Mouse (Mus musculus): ENCODE data around the gene Fgf11.

Gene Fgf11

GRCm38 (mm10) chr11:69822080-69822479, 20.4 kb upstream of the Fgf11 start, which contains the start of gene Spem1:
TSS of gene Spem1 (minus strand) at chr11:69822180.
- in situ Hi-C loops (cut with MboI; ENCODE audit: low pct_unique_long_range_greater_than_20kb in 1 of 2, low sequenced_read_pairs in 2 of 2, unreplicated experiment in 1 of 2): no loop called here

GRCm38 (mm10) chr11:69818871-69819270, 17.2 kb upstream of the Fgf11 start:
- in situ Hi-C loops (cut with MboI; ENCODE audit: low pct_unique_long_range_greater_than_20kb in 1 of 2, low sequenced_read_pairs in 2 of 2, unreplicated experiment in 1 of 2): loop anchor here in 1 of 2 experiments (10.0 kb wide), 1 partner anchor 56 kb away; the partner anchor contains the start of gene Tmem95

DNA sequence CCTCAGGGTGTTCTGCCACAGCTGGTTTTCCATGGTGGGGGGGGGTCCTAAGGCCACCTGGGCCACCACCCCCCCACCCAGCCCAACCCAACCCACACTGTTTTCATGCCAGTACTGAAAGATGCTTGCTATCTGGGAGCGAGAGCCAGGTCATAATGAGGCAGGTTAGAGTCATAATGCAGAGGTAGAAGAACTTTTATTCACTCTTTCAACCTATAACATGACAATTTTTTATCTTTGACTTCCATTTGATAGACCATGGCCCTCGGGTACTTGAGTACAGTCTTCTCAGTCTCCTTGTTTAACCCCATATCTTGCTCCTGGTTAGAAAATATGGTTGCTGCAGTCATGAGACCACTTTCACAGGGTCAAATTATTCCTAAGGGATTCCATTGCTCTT, 16.7 kb upstream of the Fgf11 start, which contains the start of gene Spem2:
Gene Spem2, minus strand, starts transcription at position 101 of the 400 bp plus-strand sequence.
- in situ Hi-C loops (cut with MboI; ENCODE audit: low pct_unique_long_range_greater_than_20kb in 1 of 2, low sequenced_read_pairs in 2 of 2, unreplicated experiment in 1 of 2): loop anchor here in 1 of 2 experiments (10.0 kb wide), 1 partner anchor 56 kb away; the partner anchor contains the start of gene Tmem95

- in situ Hi-C loops (cut with MboI; ENCODE audit: low pct_unique_long_range_greater_than_20kb in 1 of 2, low sequenced_read_pairs in 2 of 2, unreplicated experiment in 1 of 2): loop anchor here in 1 of 2 experiments (10.0 kb wide), 1 partner anchor 58 kb away; the partner anchor contains the start of gene Tmem95
Observed at GRCm38 (mm10) chr11:69816520-69816919, 14.9 kb upstream of the Fgf11 start.

- in situ Hi-C loops (cut with MboI; ENCODE audit: low pct_unique_long_range_greater_than_20kb in 1 of 2, low sequenced_read_pairs in 2 of 2, unreplicated experiment in 1 of 2): loop anchor here in 1 of 2 experiments (10.0 kb wide), 1 partner anchor 60 kb away; the partner anchor contains the start of gene Tmem95
Observed at GRCm38 (mm10) chr11:69815155-69815554, 13.5 kb upstream of the Fgf11 start, which contains the start of gene Gm39566. TSS of gene Gm39566 (minus strand) at chr11:69815298.

GRCm38 (mm10) chr11:69810280-69810679, 8.6 kb upstream of the Fgf11 start:
- in situ Hi-C loops (cut with MboI; ENCODE audit: low pct_unique_long_range_greater_than_20kb in 1 of 2, low sequenced_read_pairs in 2 of 2, unreplicated experiment in 1 of 2): loop anchor here in 1 of 2 experiments (10.0 kb wide), 1 partner anchor 65 kb away; the partner anchor contains the start of gene Tmem95

- in situ Hi-C loops (cut with MboI; ENCODE audit: low pct_unique_long_range_greater_than_20kb in 1 of 2, low sequenced_read_pairs in 2 of 2, unreplicated experiment in 1 of 2): loop anchor here in 1 of 2 experiments (5.0 kb wide), 1 partner anchor 70 kb away; the partner anchor contains the start of gene Tmem95
Observed at GRCm38 (mm10) chr11:69807641-69808040, 6.0 kb upstream of the Fgf11 start.

- in situ Hi-C loops (cut with MboI; ENCODE audit: low pct_unique_long_range_greater_than_20kb in 1 of 2, low sequenced_read_pairs in 2 of 2, unreplicated experiment in 1 of 2): loop anchor here in 1 of 2 experiments (5.0 kb wide), 1 partner anchor 71 kb away; the partner anchor contains the start of gene Tmem95
Observed at GRCm38 (mm10) chr11:69806378-69806777, 4.7 kb upstream of the Fgf11 start.

DNA sequence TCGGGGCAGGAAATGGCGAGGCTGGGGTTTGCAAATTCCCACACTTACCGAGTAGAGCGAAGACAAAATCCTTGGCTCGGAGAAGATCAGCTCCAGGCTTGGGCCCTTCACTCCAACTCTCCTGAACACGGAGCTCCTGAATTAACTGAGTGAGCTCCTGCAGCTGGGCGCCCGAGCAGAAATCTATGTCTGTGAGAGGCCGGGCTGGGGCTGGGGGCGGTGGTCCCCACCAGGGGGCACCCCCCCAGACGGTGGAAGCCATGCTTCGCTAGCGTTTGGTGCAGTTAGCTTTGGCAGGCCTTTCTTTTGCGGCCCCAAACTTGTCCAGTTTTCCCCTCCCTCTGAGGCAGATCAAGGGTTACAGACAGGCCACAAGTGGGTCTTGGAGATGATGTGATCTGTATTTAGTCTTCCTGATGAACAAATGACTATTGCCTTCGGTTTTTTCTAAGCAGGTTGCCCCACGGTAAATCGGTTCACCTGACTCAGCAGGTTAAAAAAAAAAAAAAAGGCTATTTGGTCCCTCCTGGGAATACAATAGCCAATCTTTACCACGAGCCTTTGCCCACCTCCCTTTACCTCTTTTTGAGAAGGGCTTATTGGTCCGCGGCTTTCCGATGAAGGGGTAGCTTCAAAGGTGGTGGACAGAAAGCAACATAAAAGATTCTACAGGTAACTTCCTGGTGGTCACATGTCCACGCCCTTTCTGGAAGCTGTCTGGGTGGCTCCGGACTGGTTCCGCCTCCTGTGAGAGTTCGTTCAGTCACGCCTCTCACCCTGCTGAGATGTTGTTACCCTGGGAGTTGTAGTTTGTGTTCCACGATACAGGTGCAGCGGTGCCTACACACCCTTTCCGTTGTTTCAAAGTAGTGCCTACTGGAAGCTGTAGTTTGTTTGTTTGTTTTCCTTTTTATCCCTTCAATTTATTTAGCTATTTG, 3.6 kb upstream of the Fgf11 start, which contains the start of gene Tmem102:
Gene Tmem102, minus strand, starts transcription at position 653 of the 938 bp plus-strand sequence.
- in situ Hi-C loops (cut with MboI; ENCODE audit: low pct_unique_long_range_greater_than_20kb in 1 of 2, low sequenced_read_pairs in 2 of 2, unreplicated experiment in 1 of 2): loop anchor here in 1 of 2 experiments (5.0 kb wide), 1 partner anchor 72 kb away; the partner anchor contains the start of gene Tmem95

DNA sequence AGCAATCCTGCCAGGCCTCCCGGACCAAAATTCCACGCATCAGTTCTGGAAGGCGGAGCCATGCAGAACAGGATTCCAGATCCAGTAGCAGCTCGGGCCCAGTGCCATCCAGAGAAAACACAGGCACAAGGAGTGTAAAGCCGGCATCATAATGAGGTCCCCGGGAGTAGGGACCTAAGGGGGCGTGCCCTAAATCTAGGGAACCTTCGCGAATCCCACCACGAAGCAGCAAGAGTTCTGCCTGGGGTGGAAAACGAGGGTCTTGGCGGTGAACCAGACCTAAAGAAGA, 2.9 kb upstream of the Fgf11 start:
- in situ Hi-C loops (cut with MboI; ENCODE audit: low pct_unique_long_range_greater_than_20kb in 1 of 2, low sequenced_read_pairs in 2 of 2, unreplicated experiment in 1 of 2): no loop called here

DNA sequence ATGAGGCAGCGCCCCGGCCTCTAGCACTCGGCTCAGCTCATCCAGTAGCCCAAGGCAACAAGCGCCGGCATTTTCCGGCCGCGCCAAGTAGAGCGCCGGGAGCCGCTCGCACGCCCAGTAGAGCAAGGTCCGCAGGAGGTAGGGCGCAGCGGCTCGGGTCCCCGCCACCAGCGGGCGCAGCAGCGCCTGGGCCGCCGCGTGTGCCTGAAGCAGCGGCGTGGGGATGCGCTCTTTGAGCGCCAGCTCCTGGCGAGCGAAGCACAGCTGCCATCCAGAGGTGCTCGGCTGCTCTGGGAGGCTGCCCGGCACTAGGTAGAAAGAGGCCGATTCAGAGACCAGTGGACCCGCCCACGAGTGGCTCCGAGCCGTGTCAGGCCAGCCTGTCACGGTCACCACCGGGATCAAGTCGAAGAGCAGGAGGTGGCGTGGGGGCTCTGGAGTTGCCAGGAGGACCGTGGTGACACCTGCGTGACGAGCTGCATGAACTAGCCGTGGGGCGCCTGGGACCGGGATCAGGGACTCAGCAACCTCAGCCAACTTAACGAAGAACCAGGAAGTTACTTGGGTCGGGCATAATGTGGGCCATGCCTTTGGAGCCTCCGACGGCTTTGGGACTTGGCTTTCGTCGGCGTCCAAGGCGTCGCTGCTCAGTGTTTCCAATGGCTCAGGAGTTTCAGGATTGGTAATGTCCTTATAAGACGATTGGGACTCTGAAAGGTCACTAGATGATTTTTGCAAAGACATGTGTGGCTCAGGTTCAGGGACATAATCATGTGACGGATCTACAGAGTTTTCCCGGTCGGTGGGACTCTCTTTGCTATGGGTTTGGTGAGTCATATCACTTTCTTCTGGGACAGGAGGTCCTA, 2.4 kb upstream of the Fgf11 start:
- in situ Hi-C loops (cut with MboI; ENCODE audit: low pct_unique_long_range_greater_than_20kb in 1 of 2, low sequenced_read_pairs in 2 of 2, unreplicated experiment in 1 of 2): no loop called here

DNA sequence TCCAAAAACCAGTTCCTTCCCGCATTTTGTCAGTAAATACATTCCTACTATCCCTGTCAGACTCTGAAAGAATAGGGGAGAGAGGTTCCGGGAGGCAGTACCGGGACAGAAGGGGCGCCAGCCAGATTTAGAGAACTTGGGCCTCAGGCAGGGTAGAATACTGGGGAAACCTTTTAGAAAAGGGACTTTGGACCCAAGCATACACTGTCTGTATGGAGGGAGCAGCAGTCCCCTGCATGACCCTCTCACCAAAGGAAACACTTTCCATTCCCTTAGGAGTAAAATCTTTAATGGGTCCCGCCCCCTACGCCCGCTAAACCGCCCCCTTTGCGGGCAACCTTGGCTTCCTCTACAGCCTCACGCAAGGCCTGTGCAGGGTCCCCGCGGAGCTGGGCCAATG, 1.7 kb upstream of the Fgf11 start:
- in situ Hi-C loops (cut with MboI; ENCODE audit: low pct_unique_long_range_greater_than_20kb in 1 of 2, low sequenced_read_pairs in 2 of 2, unreplicated experiment in 1 of 2): no loop called here

- in situ Hi-C loops (cut with MboI; ENCODE audit: low pct_unique_long_range_greater_than_20kb in 1 of 2, low sequenced_read_pairs in 2 of 2, unreplicated experiment in 1 of 2): no loop called here
Observed at GRCm38 (mm10) chr11:69802648-69803105, 1.0 kb upstream of the Fgf11 start.

DNA sequence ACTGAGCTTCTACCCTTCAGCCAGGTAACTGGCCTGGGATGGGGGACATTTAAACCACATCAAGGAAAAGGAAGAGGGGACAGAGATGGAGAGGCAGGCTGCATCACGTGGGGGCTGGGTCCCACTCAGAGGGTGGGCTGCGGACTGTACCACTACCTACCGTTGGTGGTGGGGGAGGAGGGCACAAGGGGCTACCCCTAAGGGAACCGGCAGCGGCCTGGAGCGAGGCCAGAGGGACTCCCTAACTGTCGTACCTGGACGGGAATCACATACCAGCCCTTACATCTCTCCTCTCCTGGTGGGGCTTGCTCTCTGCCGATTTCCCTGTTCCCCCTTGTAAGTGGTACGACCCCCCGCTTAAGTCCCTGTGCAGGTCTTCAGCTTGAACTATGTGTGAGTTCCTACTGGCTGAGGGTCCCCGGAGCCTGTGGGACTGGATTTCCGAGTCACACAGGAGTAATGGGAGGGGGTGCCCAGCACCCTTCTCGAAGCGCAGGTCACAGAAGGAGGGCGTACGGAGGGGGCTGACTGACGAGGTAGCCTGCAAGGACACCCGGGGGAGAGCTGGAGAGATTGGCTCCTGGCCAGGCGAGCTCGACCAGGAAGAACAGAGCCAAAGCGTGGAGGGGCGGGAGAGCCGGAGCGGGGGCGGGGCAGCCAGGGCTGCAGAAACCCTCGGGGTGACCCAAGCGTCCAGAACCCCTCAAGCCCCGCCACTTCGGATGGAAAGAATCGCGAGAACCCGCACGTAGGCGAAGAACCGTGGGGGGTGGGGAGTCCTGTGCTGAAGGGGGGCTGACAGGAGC, 1.1 kb downstream of the Fgf11 start:
- in situ Hi-C loops (cut with MboI; ENCODE audit: low pct_unique_long_range_greater_than_20kb in 1 of 2, low sequenced_read_pairs in 2 of 2, unreplicated experiment in 1 of 2): no loop called here

DNA sequence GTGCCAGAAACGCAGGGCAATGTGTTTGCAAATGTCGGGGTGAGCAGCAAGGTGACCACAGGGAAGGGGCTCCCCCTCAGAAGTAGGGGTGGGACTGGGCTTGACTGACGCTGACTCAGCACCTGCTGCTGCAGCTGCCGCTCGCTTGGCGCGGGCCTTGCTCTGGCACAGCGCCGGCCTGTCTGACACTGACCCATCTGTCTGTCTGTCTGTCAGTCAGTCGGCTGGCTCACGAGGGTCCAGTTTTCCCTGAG, 1.6 kb downstream of the Fgf11 start:
- in situ Hi-C loops (cut with MboI; ENCODE audit: low pct_unique_long_range_greater_than_20kb in 1 of 2, low sequenced_read_pairs in 2 of 2, unreplicated experiment in 1 of 2): no loop called here

- in situ Hi-C loops (cut with MboI; ENCODE audit: low pct_unique_long_range_greater_than_20kb in 1 of 2, low sequenced_read_pairs in 2 of 2, unreplicated experiment in 1 of 2): no loop called here
Observed at GRCm38 (mm10) chr11:69799394-69800137, 2.1 kb downstream of the Fgf11 start.

GRCm38 (mm10) chr11:69797924-69798323, 3.7 kb downstream of the Fgf11 start:
- in situ Hi-C loops (cut with MboI; ENCODE audit: low pct_unique_long_range_greater_than_20kb in 1 of 2, low sequenced_read_pairs in 2 of 2, unreplicated experiment in 1 of 2): no loop called here

Data from mouse embryonic stem cell (cell line).